Mouse (Mus musculus): ENCODE measurements at regions not wholly inside any gene's neighbourhood (a gene's known extent, or its start where the extent isn't known, plus 50 kb on each side); places are given as distances from the start of the nearest gene placed in this dataset.

- TF ChIP-seq POLR2A (IDR thresholded peaks at IDR 0.05; ENCODE audit: borderline replicate concordance, extremely low read depth, insufficient read depth, insufficient read length, poor library complexity, severe bottlenecking) (no peak), CTCF (IDR thresholded peaks at IDR 0.05; ENCODE audit: borderline replicate concordance, extremely low read depth, insufficient read depth, insufficient read length) (no peak)
Observed at GRCm38 (mm10) chr3:52605261-52605771, 337.2 kb downstream of the Foxo1 start.
